Mouse (Mus musculus): ENCODE measurements around the gene Thra. TPM values are rescaled to one million over a fixed set of nuclear protein-coding genes. Genes with fewer than 3 reads are reported as not detected.
A peak's percentile ranks its signal among the peaks of the same experiment; 100 is the strongest.

The Thra gene
- polyA plus RNA-seq, 1 experiment from 2014 or later = 24.5 TPM

DNA sequence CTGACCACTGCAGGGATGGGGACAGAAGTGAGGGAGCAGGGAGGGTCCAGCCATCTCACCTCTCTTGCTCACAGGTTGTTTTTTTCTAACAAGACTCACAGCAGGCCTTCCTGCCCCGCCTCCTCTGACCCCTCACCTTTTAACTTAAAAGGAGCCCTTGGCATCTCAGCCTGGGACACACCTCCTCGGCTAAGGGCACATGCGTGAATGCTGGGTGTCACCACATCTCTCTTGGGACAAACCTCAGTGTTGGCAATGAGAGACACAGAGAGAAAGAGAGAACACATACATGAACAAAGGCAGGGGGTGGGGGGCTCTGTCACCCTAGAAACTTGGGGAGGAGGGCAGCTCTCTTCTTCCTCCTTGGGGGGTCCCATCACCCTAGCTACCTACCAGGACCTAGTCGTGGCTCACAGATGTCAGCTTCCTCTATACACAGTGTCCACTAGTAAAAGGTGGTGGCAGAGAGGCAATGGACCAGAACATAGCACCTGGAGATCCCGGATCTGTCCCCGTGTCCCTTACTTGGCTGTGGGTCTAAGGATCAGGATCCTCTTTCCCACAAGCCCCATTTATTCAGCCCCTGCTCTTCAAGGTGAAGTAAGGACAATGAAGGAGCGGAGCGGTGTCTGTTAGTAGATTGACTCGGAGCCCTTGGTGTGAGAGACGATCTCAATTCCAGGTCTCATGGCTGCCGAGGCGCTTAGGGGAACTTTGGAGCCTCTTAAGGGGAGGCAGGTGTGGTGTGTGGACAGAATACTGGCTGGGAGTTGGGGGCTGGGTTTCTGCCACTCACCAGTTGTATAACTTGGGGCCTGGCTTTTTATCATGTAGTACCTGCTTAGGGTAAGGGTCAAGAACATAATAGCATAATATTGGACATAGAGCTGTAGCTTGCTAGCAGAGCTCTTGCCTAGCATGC, 5.8 kb downstream of the Thra start:
- Histone ChIP-seq H3K36me3 (ENCODE audit: control insufficient read depth, insufficient read depth, low read length) (no peaks in the 10 kb centered on the region), H3K4me1 (replicated peaks; ENCODE audit: control insufficient read depth, insufficient read depth) (peaks cover 59% of the 10 kb centered on the region), H3K4me3 (ENCODE audit: low read depth, low read length) (no peak overlapping the region), H3K4me2 (replicated peaks; ENCODE audit: low read depth) (peak overlapping the region; percentile 54), H3K9me3 (ENCODE audit: control insufficient read depth, low read length) (no peaks in the 10 kb centered on the region), H3K27ac (replicated peaks) (peak overlapping the region; percentile 73), H3K27me3 (ENCODE audit: control insufficient read depth, insufficient read depth, low read length) (no peaks in the 10 kb centered on the region), H3K9ac (ENCODE audit: low read length) (0 out of 2 replicates have a peak overlapping the region, but pooled peaks have one; percentile 18)
- peak; percentile 58 for DNase-seq (ENCODE audit: low spot score)
- TF ChIP-seq EP300 (optimal IDR thresholded peaks at IDR 0.05) (no peak), CTCF (IDR thresholded peaks at IDR 0.05; ENCODE audit: low read depth) (no peak)
- WGBS = 38% methylated on average over 12 of the region's 12 CpGs
- no peak for ATAC-seq (ENCODE audit: low FRiP score, low TSS enrichment)

DNA sequence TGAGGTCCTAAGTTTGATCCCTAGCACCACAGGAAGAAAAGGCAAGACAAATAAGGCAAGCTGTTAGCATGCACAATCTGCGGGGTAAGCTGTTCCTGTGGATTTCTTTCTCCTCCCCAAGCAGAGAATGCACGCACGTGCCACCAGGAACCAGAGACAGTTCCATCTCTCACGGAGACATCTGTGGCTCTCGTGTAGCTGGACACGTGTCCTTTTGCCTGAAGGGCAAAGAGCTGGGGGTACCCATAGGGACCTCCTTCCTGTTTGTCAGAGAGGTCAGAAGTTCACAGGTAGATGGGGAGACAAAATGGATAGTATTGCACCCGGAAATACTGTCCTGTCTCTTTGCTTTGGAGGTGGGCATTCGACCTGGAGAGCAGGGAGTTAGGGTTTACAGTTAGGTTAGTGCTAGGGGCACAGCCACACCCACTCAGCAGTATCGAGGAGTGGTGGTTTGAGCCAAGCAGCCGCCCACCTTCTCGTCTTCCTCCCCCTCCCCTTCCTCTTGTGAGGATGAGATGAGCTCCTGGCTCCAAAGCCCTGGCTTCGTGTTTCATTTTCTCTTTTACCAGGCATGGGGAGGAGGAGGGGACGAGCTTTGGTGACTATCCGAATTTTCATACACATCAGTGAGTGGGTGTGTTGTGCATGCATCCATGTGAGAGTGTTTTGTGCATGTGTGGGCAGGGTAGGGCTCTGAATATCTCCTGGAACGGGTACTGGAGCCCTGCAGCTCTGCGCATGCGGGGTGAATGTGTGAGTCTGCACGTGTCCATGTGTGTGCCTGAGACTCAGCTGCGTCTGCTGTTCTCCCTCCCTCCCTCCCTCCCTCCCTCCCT, 6.6 kb downstream of the Thra start:
- Histone ChIP-seq H3K4me3 (ENCODE audit: low read depth, low read length) (peak overlapping the region; percentile 24; the same call in 1 of the 2 replicates), H3K9me3 (ENCODE audit: control insufficient read depth, low read length) (no peaks in the 10 kb centered on the region), H3K4me1 (replicated peaks; ENCODE audit: control insufficient read depth, insufficient read depth) (peaks cover 64% of the 10 kb centered on the region), H3K36me3 (ENCODE audit: control insufficient read depth, insufficient read depth, low read length) (no peaks in the 10 kb centered on the region), H3K9ac (ENCODE audit: low read length) (peak overlapping the region; percentile 43; the same call in 1 of the 2 replicates), H3K27me3 (ENCODE audit: control insufficient read depth, insufficient read depth, low read length) (no peaks in the 10 kb centered on the region), H3K27ac (replicated peaks) (peak overlapping the region; percentile 73), H3K4me2 (replicated peaks; ENCODE audit: low read depth) (peak overlapping the region; percentile 54)
- ATAC-seq (ENCODE audit: low FRiP score, low TSS enrichment) (peak; percentile 41), DNase-seq (ENCODE audit: low spot score) (peak; percentile 88)
- 3% methylated on average over 19 of the region's 19 CpGs for WGBS
- TF ChIP-seq EP300 (optimal IDR thresholded peaks at IDR 0.05) (no peak), CTCF (IDR thresholded peaks at IDR 0.05; ENCODE audit: low read depth) (no peak)

DNA sequence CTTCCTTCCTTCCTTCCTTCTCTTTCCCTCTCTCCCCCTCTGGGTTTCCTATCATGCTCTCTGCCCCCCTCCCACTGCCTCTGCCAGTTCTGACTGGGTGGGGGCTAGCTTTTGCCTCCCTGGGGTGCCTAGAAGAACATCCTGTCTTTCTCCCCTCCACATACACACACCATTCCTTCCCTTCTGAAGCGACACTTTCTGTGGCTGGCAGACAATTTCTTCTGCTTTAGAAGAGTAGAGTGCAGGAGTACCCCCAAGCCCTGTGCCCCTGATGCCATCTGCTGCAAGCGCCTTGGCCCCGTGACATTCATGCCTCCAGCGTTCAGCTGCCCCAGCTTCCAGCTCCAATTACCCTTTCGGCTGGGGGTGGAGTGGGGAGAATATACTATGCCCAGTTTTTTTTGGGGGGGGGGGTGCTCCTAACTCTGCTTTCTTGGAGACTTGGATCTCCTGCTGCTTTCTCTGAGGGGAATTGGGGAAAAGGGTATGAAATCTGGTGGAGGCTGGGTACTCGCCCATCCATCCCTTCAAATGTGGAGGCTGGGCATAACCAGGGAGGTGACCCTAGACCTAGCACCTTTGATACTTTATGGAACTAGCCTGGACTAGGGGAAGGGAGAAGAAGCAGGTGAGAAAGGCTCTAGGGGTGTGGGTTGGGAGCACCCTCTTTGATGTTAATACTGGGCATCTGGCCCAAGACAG, 7.5 kb downstream of the Thra start:
- H3K4me1 ChIP-seq (replicated peaks; ENCODE audit: control insufficient read depth, insufficient read depth) = peaks cover 63% of the 10 kb centered on the region

DNA sequence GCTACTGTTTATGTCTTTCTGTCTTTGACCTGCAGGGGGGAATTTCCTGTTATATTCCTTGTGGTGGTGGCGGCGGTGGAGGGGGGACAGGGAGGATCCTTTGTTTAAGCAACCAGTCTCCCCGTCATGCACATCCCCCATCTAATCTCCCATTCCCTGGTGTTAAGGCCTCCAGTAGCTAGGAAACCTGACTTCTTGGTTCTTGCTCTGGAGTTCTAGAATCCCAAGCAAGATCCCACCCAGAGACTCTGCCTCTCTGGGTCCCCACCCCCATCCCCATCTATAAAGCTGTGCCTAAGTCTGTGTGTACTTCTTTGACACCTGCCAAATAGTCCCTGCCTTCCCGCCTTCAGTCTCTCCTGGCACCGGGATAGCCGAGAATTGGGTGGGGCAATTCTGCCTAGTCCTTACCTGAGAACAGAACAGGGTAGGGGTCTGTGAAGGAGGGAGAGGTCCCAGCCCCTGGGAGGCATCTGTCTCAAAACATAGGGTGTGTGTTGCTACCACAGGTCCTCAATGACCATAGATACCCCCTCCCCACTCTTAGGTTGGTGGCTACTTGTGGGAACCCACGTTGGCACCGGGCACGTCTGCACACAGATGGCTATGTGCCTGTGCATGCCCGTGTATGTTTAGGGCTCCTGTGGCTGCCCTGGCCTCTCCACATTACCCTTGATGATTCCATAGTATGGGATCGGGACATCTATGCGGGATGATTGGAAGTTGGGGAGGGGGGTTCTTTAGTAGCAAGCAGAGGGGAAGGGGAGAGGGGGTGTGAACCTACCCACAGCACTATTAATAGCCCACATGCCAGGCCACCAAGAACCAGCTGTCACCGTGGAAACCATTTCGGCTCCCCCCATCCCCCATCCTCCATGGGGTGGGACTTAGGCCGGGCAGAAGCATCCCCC, 8.3 kb downstream of the Thra start:
- Histone ChIP-seq H3K36me3 (ENCODE audit: control insufficient read depth, insufficient read depth, low read length) (no peaks in the 10 kb centered on the region), H3K9ac (ENCODE audit: low read length) (peak overlapping the region; percentile 54), H3K4me3 (ENCODE audit: low read depth, low read length) (no peak overlapping the region), H3K4me1 (replicated peaks; ENCODE audit: control insufficient read depth, insufficient read depth) (peaks cover 63% of the 10 kb centered on the region), H3K4me2 (replicated peaks; ENCODE audit: low read depth) (peak overlapping the region; percentile 34), H3K27me3 (ENCODE audit: control insufficient read depth, insufficient read depth, low read length) (no peaks in the 10 kb centered on the region), H3K9me3 (ENCODE audit: control insufficient read depth, low read length) (no peaks in the 10 kb centered on the region), H3K27ac (replicated peaks) (peak overlapping the region; percentile 90)
- DNase-seq (ENCODE audit: low spot score) (peak; percentile 48), ATAC-seq (ENCODE audit: low FRiP score, low TSS enrichment) (no peak)
- WGBS = 16% methylated on average over 15 of the region's 15 CpGs
- TF ChIP-seq EP300 (optimal IDR thresholded peaks at IDR 0.05) (no peak), CTCF (IDR thresholded peaks at IDR 0.05; ENCODE audit: low read depth) (peak; percentile 60)

More for the DNA sequence above, 7.5 kb downstream of the Thra start:
- H3K9me3 ChIP-seq (ENCODE audit: control insufficient read depth, low read length) = no peaks in the 10 kb centered on the region
- no peaks in the 10 kb centered on the region for H3K27me3 ChIP-seq (ENCODE audit: control insufficient read depth, insufficient read depth, low read length)
- peak overlapping the region; percentile 90 for H3K27ac ChIP-seq (replicated peaks)
- H3K4me2 ChIP-seq (replicated peaks; ENCODE audit: low read depth) = peak overlapping the region; percentile 34
- 23% methylated on average over 6 of the region's 6 CpGs for WGBS
- TF ChIP-seq CTCF (IDR thresholded peaks at IDR 0.05; ENCODE audit: low read depth) (no peak), EP300 (optimal IDR thresholded peaks at IDR 0.05) (no peak)
- DNase-seq (ENCODE audit: low spot score) (peak; percentile 25), ATAC-seq (ENCODE audit: low FRiP score, low TSS enrichment) (no peak)
- peak overlapping the region; percentile 54 for H3K9ac ChIP-seq (ENCODE audit: low read length)
- H3K4me3 ChIP-seq (ENCODE audit: low read depth, low read length) = no peak overlapping the region; the same call in 1 of the 2 replicates
- no peaks in the 10 kb centered on the region for H3K36me3 ChIP-seq (ENCODE audit: control insufficient read depth, insufficient read depth, low read length)

Measured in stomach, postnatal 0 days (tissue).